Mouse (Mus musculus): ENCODE data around the gene Tnnt3.

Tnnt3 gene

GRCm38 (mm10) chr7:142505942-142506341 lies 7.3 kb downstream of the Tnnt3 start:
- DNase-seq (ENCODE audit: extremely low read depth, low read depth, low spot score): no peak

GRCm38 (mm10) chr7:142506501-142506900 lies 7.9 kb downstream of the Tnnt3 start:
- DNase-seq (ENCODE audit: extremely low read depth, low read depth, low spot score): no peak

GRCm38 (mm10) chr7:142507453-142507852 lies 8.8 kb downstream of the Tnnt3 start:
- DNase-seq (ENCODE audit: extremely low read depth, low read depth, low spot score): no peak

- peak; percentile 47 for DNase-seq (ENCODE audit: extremely low read depth, low read depth, low spot score)
These were observed 10.9 kb downstream of the Tnnt3 start for GRCm38 (mm10) chr7:142509518-142509917.

GRCm38 (mm10) chr7:142510021-142510777 lies 11.6 kb downstream of the Tnnt3 start:
- no peak for DNase-seq (ENCODE audit: extremely low read depth, low read depth, low spot score)

- no peak for DNase-seq (ENCODE audit: extremely low read depth, low read depth, low spot score)
These were observed 15.4 kb downstream of the Tnnt3 start for GRCm38 (mm10) chr7:142514048-142514447.

- DNase-seq (ENCODE audit: extremely low read depth, low read depth, low spot score): no peak
These were observed 17.8 kb downstream of the Tnnt3 start for GRCm38 (mm10) chr7:142516221-142516978.

- DNase-seq (ENCODE audit: extremely low read depth, low read depth, low spot score): no peak
These were observed 18.9 kb downstream of the Tnnt3 start for GRCm38 (mm10) chr7:142517531-142517930.

GRCm38 (mm10) chr7:142520331-142520730 lies 21.7 kb downstream of the Tnnt3 start:
- no peak for DNase-seq (ENCODE audit: extremely low read depth, low read depth, low spot score)

- DNase-seq (ENCODE audit: extremely low read depth, low read depth, low spot score): no peak
These were observed 23.7 kb downstream of the Tnnt3 start for GRCm38 (mm10) chr7:142522352-142522751.

GRCm38 (mm10) chr7:142523200-142523990 lies 24.8 kb downstream of the Tnnt3 start:
- DNase-seq (ENCODE audit: extremely low read depth, low read depth, low spot score): no peak

- no peak for DNase-seq (ENCODE audit: extremely low read depth, low read depth, low spot score)
These were observed 26.9 kb downstream of the Tnnt3 start for GRCm38 (mm10) chr7:142525342-142526178.

- DNase-seq (ENCODE audit: extremely low read depth, low read depth, low spot score): no peak
These were observed 30.7 kb downstream of the Tnnt3 start for GRCm38 (mm10) chr7:142529350-142529749.

- DNase-seq (ENCODE audit: extremely low read depth, low read depth, low spot score): no peak
These were observed 33.4 kb downstream of the Tnnt3 start for GRCm38 (mm10) chr7:142531973-142532521.

- DNase-seq (ENCODE audit: extremely low read depth, low read depth, low spot score): no peak
These were observed 34.0 kb downstream of the Tnnt3 start, which contains the start of gene Mrpl23 for GRCm38 (mm10) chr7:142532671-142533058. Gene Mrpl23, plus strand, starts transcription at chr7:142532686.

- DNase-seq (ENCODE audit: extremely low read depth, low read depth, low spot score): no peak
These were observed 34.6 kb downstream of the Tnnt3 start for GRCm38 (mm10) chr7:142533059-142533855.

- DNase-seq (ENCODE audit: extremely low read depth, low read depth, low spot score): no peak
These were observed 36.5 kb downstream of the Tnnt3 start for GRCm38 (mm10) chr7:142535116-142535515.

GRCm38 (mm10) chr7:142535832-142536231 lies 37.2 kb downstream of the Tnnt3 start:
- DNase-seq (ENCODE audit: extremely low read depth, low read depth, low spot score): no peak

GRCm38 (mm10) chr7:142537181-142537580 lies 38.5 kb downstream of the Tnnt3 start:
- DNase-seq (ENCODE audit: extremely low read depth, low read depth, low spot score): no peak

All from fat pad, adult 2 months (tissue).